Mouse (Mus musculus) B cell, adult (primary cell): Measurements from ENCODE around the gene Henmt1. TPM values are rescaled to one million over a fixed set of nuclear protein-coding genes. Genes with fewer than 3 reads are reported as not detected.

Experiments
- total RNA-seq: library from RNA; stranded (reverse); gene quantifications from 4 replicates; pipeline ENCODE4 v1.2.4, GENCODE M21; 2023; ENCODE audit not compliant: inconsistent age

Gene Henmt1
- not detected in 4 replicates for total RNA-seq

GRCm38 (mm10) chr3:108939573-108939972 lies at the start of gene Henmt1:
TSS of gene Henmt1 (plus strand) at chr3:108939873.

DNA sequence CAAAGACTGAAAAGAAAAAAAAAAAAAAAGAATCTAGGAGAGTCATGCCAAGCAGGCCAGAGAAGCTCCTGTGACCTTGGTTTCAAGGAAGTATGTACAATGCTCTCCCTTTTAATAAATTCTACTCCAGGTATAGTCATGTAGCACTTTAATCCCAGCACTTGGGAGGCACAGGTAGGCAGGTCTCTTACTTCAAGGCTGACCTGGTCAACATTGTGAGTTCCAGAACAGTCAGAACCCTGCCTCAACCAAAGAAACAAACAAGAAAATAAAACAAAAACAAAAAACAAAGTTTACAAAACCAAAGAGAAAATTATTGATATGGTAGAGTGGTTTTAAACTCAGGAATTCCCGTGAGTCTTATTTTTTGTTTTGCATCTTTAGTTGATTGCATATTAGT lies 49.8 kb upstream of the Henmt1 start, which contains the start of gene Fndc7:
TSS of gene Fndc7 (minus strand) at position 101 of the 400 bp plus-strand sequence.

GRCm38 (mm10) chr3:108911548-108912413 lies 27.9 kb upstream of the Henmt1 start, which contains the start of gene Prpf38b:
TSS of gene Prpf38b (minus strand) at chr3:108911727.

DNA sequence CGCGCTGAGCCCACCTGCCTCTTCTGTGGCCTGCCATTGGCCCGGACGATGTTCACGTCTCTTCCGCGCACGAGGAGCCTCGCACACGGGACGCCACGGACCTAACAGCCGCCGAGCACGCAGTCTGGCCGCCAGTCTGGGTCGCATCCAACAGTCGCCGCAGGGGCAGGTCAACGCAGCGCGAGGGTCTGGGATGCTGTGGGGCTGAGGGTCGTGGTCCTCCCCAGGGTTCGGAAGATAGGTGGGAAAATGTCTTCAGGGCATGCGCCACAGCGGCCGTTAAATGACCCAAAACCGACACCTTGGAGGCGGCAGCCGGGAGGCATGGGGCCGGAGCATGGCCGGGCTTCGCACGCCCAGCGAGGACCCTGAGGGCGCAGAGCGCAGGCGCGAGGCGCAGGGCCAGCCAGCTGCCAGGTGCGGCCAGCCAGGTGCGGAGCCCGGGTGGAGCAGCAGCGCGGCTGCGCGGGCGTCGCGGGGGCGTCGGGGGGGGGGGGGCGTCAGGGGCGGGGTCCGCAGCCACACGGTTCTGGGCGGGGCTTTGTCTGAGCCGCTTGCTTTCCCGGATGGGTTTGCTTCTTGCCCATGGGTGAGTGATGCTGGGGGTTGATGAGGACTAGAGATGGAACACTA lies 444 bp downstream of the Henmt1 start, which contains the start of gene Gm9857:
TSS of gene Gm9857 (minus strand) at position 445 of the 633 bp plus-strand sequence.

Other genes with a start within 250 kb of the Henmt1 start
- 0.27 to 2.0 TPM in 2 of 4 replicates, not detected in the others for gene Gpsm2, start 217.6 kb upstream of the Henmt1 start, total RNA-seq
- not detected in 4 replicates for gene Aknad1, start 200.2 kb upstream of the Henmt1 start, total RNA-seq
- 65.6 to 82.9 TPM (median 74.6 TPM) in 4 replicates for gene Stxbp3, start 99.3 kb upstream of the Henmt1 start, total RNA-seq
- gene Fndc7, start 49.9 kb upstream of the Henmt1 start, total RNA-seq = 0.93 to 2.3 TPM (median 1.5 TPM) in 4 replicates
- 231 to 260 TPM (median 255 TPM) in 4 replicates for gene Prpf38b, start 28.1 kb upstream of the Henmt1 start, total RNA-seq
- gene Gm9857, start 572 bp downstream of the Henmt1 start, total RNA-seq = not detected in 4 replicates
- 6.8 to 8.0 TPM (median 7.4 TPM) in 4 replicates for gene Fam102b, start 87.7 kb downstream of the Henmt1 start, total RNA-seq
- not detected in 4 replicates for gene Slc25a54, start 140.6 kb downstream of the Henmt1 start, total RNA-seq
- 2.6 to 4.6 TPM (median 3.6 TPM) in 4 replicates for gene Slc25a24, start 183.3 kb downstream of the Henmt1 start, total RNA-seq